Mouse (Mus musculus): ENCODE results near the gene Sphk1.

GRCm38 (mm10) chr11:116580711-116581375 lies 50.1 kb downstream of the Sphk1 start:
- TF ChIP-seq CTCF (IDR thresholded peaks at IDR 0.05; ENCODE audit: control insufficient read depth, insufficient read depth, insufficient read length): no peak
- TF ChIP-seq USF1 (IDR thresholded peaks at IDR 0.05; ENCODE audit: low read depth): no peak
- no peak for TF ChIP-seq MYOG (IDR thresholded peaks at IDR 0.05; ENCODE audit: control insufficient read depth, extremely low read depth, insufficient read length)

All from C2C12 (cell line).